Mouse (Mus musculus): ENCODE data around the gene Tnfrsf13c. TPM values are rescaled to one million over a fixed set of nuclear protein-coding genes. Genes with fewer than 3 reads are reported as not detected.
A peak's percentile ranks its signal among the peaks of the same experiment; 100 is the strongest.

Gene Tnfrsf13c
- polyA plus RNA-seq, 1 experiment from 2014 or later = not detected

DNA sequence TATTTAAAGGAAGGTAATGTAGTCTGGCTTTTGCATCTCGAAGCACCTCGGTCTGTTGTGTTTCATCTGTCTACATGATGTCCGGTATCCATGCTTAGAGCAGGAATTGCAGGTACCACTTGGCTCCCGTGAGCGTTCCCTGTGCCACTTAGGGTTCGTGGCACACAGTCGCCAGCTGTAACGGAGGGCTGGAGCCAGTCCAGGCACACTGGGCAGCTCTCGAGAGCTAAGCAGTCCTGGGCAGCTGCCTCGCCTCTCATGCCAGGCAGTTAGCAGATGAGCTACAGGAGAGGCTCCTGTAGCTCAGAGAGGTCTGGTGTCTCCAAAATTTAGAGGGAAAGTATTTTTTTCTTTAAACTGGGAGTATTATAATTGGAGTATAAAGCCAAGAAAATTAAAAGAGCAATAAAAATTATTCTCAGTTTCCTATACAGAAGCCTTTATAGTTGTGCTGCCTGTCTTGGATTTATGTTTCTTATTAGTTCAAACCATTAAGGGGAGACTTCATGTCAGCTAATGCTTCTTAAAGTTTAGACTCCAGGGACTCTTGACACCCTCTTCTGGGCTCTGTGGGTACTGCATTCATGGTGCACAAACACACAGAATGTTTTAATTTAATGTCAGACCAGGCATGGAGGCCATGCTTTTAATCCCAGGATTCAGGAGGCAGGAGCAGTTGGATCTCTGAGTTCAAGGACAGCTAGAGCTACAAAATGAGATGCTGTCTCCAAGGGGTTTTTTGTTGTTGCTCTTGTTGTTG lies 35.5 kb downstream of the Tnfrsf13c start:
- no peak overlapping the region for H3K27ac ChIP-seq
- no peak overlapping the region for H3K4me3 ChIP-seq
- peaks cover 28% of the 10 kb centered on the region for H3K36me3 ChIP-seq
- peaks cover 43% of the 10 kb centered on the region for H3K4me1 ChIP-seq (replicated peaks)
- no peaks in the 10 kb centered on the region for H3K27me3 ChIP-seq
- no peak for ATAC-seq (replicated peaks; ENCODE audit: insufficient number of reproducible peaks, insufficient read depth, low FRiP score, low read depth)
- H3K9ac ChIP-seq = no peak overlapping the region
- no peaks in the 10 kb centered on the region for H3K9me3 ChIP-seq (replicated peaks)
- H3K4me2 ChIP-seq = no peak overlapping the region
- WGBS = 86% methylated on average over 10 of the region's 10 CpGs

DNA sequence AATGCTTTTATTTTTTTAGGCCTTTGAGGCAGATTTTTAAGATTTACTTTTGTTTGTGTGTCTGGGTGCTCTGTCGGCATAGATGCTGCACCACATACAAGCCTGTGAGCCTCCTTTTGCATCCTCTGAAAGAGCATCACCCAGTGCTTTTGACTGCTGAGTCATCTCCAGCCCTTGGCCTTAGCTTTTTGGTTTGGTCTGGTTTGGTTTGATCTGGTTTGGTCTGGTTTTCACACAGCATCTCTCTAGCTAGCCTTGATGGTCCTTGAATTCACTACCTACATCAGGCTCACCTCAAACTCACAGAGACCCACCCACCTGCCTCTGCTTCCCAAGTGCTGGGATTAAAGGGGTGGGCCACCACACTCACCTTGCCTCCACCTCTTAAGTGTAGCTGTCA lies 36.2 kb downstream of the Tnfrsf13c start:
- 88% methylated on average over 1 of the region's 1 CpGs for WGBS
- H3K4me3 ChIP-seq = no peak overlapping the region
- no peak overlapping the region for H3K4me2 ChIP-seq
- no peaks in the 10 kb centered on the region for H3K9me3 ChIP-seq (replicated peaks)
- H3K9ac ChIP-seq = no peak overlapping the region
- no peaks in the 10 kb centered on the region for H3K27me3 ChIP-seq
- no peak for ATAC-seq (replicated peaks; ENCODE audit: insufficient number of reproducible peaks, insufficient read depth, low FRiP score, low read depth)
- peaks cover 48% of the 10 kb centered on the region for H3K4me1 ChIP-seq (replicated peaks)
- H3K36me3 ChIP-seq = peaks cover 27% of the 10 kb centered on the region
- no peak overlapping the region for H3K27ac ChIP-seq

GRCm38 (mm10) chr15:82187401-82187800 lies 36.8 kb downstream of the Tnfrsf13c start:
- Histone ChIP-seq H3K27me3 (no peaks in the 10 kb centered on the region), H3K9me3 (replicated peaks) (no peaks in the 10 kb centered on the region), H3K4me2 (no peak overlapping the region), H3K9ac (no peak overlapping the region), H3K4me3 (no peak overlapping the region), H3K4me1 (replicated peaks) (peaks cover 48% of the 10 kb centered on the region), H3K27ac (no peak overlapping the region), H3K36me3 (peaks cover 27% of the 10 kb centered on the region)
- no peak for ATAC-seq (replicated peaks; ENCODE audit: insufficient number of reproducible peaks, insufficient read depth, low FRiP score, low read depth)
- WGBS = 81% methylated on average over 4 of the region's 4 CpGs

GRCm38 (mm10) chr15:82186931-82187330 lies 37.2 kb downstream of the Tnfrsf13c start:
- no peak for ATAC-seq (replicated peaks; ENCODE audit: insufficient number of reproducible peaks, insufficient read depth, low FRiP score, low read depth)
- 56% methylated on average over 5 of the region's 5 CpGs for WGBS
- no peak overlapping the region for H3K9ac ChIP-seq
- 0 out of 2 replicates have a peak overlapping the region, but pooled peaks have one; percentile 1 for H3K4me2 ChIP-seq
- H3K4me3 ChIP-seq = no peak overlapping the region
- H3K36me3 ChIP-seq = peaks cover 27% of the 10 kb centered on the region
- H3K27me3 ChIP-seq = no peaks in the 10 kb centered on the region
- H3K9me3 ChIP-seq (replicated peaks) = no peaks in the 10 kb centered on the region
- peaks cover 48% of the 10 kb centered on the region for H3K4me1 ChIP-seq (replicated peaks)
- H3K27ac ChIP-seq = peak overlapping the region; percentile 76

DNA sequence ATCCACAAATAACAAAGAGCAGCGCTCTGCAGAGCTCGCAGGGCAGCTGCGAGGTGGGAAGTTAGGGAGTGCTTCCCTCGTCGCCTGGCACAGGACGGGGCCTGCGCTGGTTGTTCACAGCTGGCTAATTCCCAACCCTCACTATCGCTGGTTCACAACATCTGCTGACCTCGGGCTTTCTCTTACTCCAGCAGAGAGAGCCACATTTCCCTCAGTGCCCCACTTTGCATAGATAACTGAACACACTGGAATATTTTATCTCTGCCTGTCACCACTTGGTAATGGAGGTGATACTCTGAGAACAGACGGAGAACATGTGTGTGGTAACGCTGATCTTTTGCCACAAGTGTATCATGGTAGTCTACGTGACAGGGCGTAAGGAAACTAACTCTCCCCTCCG lies 38.0 kb downstream of the Tnfrsf13c start:
- Histone ChIP-seq H3K4me3 (no peak overlapping the region), H3K4me2 (peak overlapping the region; percentile 32), H3K36me3 (peaks cover 33% of the 10 kb centered on the region), H3K9ac (no peak overlapping the region), H3K4me1 (replicated peaks) (peaks cover 54% of the 10 kb centered on the region), H3K27ac (peak overlapping the region; percentile 76), H3K9me3 (replicated peaks) (no peaks in the 10 kb centered on the region), H3K27me3 (no peaks in the 10 kb centered on the region)
- 22% methylated on average over 14 of the region's 14 CpGs for WGBS
- peak; percentile 81 for ATAC-seq (replicated peaks; ENCODE audit: insufficient number of reproducible peaks, insufficient read depth, low FRiP score, low read depth)

DNA sequence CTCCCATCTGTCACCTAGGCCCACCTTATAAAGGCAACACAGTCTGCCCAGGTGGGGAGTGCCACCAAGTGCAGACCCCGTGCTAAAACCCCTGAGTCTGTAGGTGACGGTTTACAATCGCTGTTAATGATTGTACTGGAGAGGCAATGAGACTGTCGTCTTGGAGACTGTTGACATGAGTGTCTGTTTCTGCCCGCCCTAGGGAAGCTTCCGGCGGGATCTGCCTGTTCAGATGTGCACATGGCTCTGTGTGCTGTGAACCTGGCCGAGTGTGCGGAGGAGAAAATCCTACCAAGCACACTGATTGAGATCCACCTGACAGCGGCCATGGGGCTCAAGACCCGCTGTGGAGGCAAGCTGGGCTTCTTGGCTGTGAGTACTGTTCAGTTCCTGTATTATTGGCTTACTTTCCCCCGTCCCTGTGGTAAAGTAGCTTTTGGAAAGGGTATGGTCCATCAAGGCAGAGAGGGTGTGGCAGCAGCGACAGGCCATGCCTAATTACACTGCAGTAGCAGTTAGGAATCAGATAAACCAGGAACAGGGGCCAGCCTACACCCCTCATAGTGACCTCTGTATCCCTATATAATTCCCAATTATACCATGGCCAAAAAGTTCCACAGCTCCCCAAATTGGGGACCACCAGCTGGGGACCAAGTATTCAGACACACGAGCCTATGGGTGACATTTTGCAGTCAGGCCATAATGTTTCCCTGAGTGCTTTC lies 38.9 kb downstream of the Tnfrsf13c start:
- Histone ChIP-seq H3K4me3 (no peak overlapping the region), H3K9me3 (replicated peaks) (no peaks in the 10 kb centered on the region), H3K36me3 (peaks cover 41% of the 10 kb centered on the region), H3K27me3 (no peaks in the 10 kb centered on the region), H3K4me2 (peak overlapping the region; percentile 32; the same call in 1 of the 2 replicates), H3K9ac (no peak overlapping the region), H3K4me1 (replicated peaks) (peaks cover 61% of the 10 kb centered on the region), H3K27ac (peak overlapping the region; percentile 76)
- WGBS = 83% methylated on average over 14 of the region's 14 CpGs
- ATAC-seq (replicated peaks; ENCODE audit: insufficient number of reproducible peaks, insufficient read depth, low FRiP score, low read depth) = no peak

DNA sequence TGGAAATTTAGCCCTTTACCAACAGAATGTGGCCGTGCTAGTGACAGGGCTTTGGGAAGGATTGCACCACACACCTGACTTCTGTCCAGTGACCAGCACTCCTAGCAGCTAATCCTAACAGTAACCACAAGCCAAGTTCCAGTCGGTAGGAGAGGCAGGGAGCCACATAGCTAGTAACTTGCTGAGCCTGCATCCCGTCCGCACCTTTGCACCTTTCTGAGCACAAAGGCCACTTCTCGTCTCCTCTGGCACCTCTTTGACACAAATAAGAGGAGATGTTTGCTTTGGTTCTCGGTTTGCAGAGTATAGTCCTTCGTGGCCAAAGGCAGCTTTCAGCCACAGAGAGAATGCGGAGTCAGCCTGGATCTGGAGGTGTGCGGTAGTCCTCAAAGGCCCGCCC lies 39.5 kb downstream of the Tnfrsf13c start:
- Histone ChIP-seq H3K27me3 (no peaks in the 10 kb centered on the region), H3K36me3 (peaks cover 47% of the 10 kb centered on the region), H3K9ac (no peak overlapping the region), H3K4me2 (no peak overlapping the region), H3K4me3 (no peak overlapping the region), H3K4me1 (replicated peaks) (peaks cover 63% of the 10 kb centered on the region), H3K27ac (no peak overlapping the region), H3K9me3 (replicated peaks) (no peaks in the 10 kb centered on the region)
- 77% methylated on average over 10 of the region's 10 CpGs for WGBS
- ATAC-seq (replicated peaks; ENCODE audit: insufficient number of reproducible peaks, insufficient read depth, low FRiP score, low read depth) = no peak

GRCm38 (mm10) chr15:82184183-82184582 lies 40.0 kb downstream of the Tnfrsf13c start:
- H3K9ac ChIP-seq = no peak overlapping the region
- no peak overlapping the region for H3K4me3 ChIP-seq
- no peak for ATAC-seq (replicated peaks; ENCODE audit: insufficient number of reproducible peaks, insufficient read depth, low FRiP score, low read depth)
- 46% methylated on average over 7 of the region's 7 CpGs for WGBS
- H3K36me3 ChIP-seq = peaks cover 52% of the 10 kb centered on the region
- H3K4me1 ChIP-seq (replicated peaks) = peaks cover 60% of the 10 kb centered on the region
- no peak overlapping the region for H3K27ac ChIP-seq
- H3K9me3 ChIP-seq (replicated peaks) = no peaks in the 10 kb centered on the region
- H3K4me2 ChIP-seq = no peak overlapping the region
- no peaks in the 10 kb centered on the region for H3K27me3 ChIP-seq

- Histone ChIP-seq H3K4me1 (replicated peaks) (peaks cover 60% of the 10 kb centered on the region), H3K4me2 (no peak overlapping the region), H3K36me3 (peaks cover 57% of the 10 kb centered on the region), H3K27me3 (no peaks in the 10 kb centered on the region), H3K27ac (no peak overlapping the region), H3K9ac (no peak overlapping the region), H3K4me3 (no peak overlapping the region), H3K9me3 (replicated peaks) (no peaks in the 10 kb centered on the region)
- ATAC-seq (replicated peaks; ENCODE audit: insufficient number of reproducible peaks, insufficient read depth, low FRiP score, low read depth) = no peak
- 70% methylated on average over 10 of the region's 10 CpGs for WGBS
Measured at GRCm38 (mm10) chr15:82183596-82183995, 40.6 kb downstream of the Tnfrsf13c start.

- no peak overlapping the region for H3K27ac ChIP-seq
Measured at GRCm38 (mm10) chr15:82182311-82182710, 41.9 kb downstream of the Tnfrsf13c start.

GRCm38 (mm10) chr15:82181131-82181530 lies 43.0 kb downstream of the Tnfrsf13c start:
- no peak for ATAC-seq (replicated peaks; ENCODE audit: insufficient number of reproducible peaks, insufficient read depth, low FRiP score, low read depth)
- Histone ChIP-seq H3K27me3 (no peaks in the 10 kb centered on the region), H3K4me2 (no peak overlapping the region), H3K9ac (no peak overlapping the region), H3K4me3 (no peak overlapping the region), H3K27ac (peak overlapping the region; percentile 44), H3K9me3 (replicated peaks) (no peaks in the 10 kb centered on the region), H3K4me1 (replicated peaks) (peaks cover 46% of the 10 kb centered on the region), H3K36me3 (peaks cover 77% of the 10 kb centered on the region)
- 43% methylated on average over 5 of the region's 5 CpGs for WGBS

More at GRCm38 (mm10) chr15:82182311-82182710, 41.9 kb downstream of the Tnfrsf13c start:
- Histone ChIP-seq H3K4me3 (no peak overlapping the region), H3K4me2 (no peak overlapping the region), H3K36me3 (peaks cover 69% of the 10 kb centered on the region), H3K9me3 (replicated peaks) (no peaks in the 10 kb centered on the region), H3K27me3 (no peaks in the 10 kb centered on the region), H3K9ac (no peak overlapping the region), H3K4me1 (replicated peaks) (peaks cover 55% of the 10 kb centered on the region)
- no peak for ATAC-seq (replicated peaks; ENCODE audit: insufficient number of reproducible peaks, insufficient read depth, low FRiP score, low read depth)
- 94% methylated on average over 4 of the region's 4 CpGs for WGBS

All from heart, embryonic 15.5 days (tissue).